Mouse (Mus musculus) heart, adult 2 months (tissue): ENCODE measurements around the gene Lrrc4.

Experiments used
- CTCF ChIP-seq: fragments of 200-600 bp; IDR thresholded peaks from 2 replicates; pipeline ENCODE4 v1.8.1; 2022; ENCODE audit warnings: antibody characterized with exemption, mild to moderate bottlenecking, moderate library complexity
- POLR2A ChIP-seq: fragments of 200-500 bp; IDR thresholded peaks from 2 replicates; pipeline ENCODE4 v1.6.1; 2011; ENCODE audit warnings: mild to moderate bottlenecking, low read depth, low read length, control low read depth; ENCODE audit not compliant: insufficient read depth

- no peak for TF ChIP-seq CTCF
- TF ChIP-seq POLR2A: no peak
Measured at GRCm38 (mm10) chr6:28830306-28830705, 1.2 kb downstream of the Lrrc4 start.
